Mouse (Mus musculus) spleen, adult 2 months (tissue): ENCODE data around the gene Ramac. TPM values are rescaled to one million over a fixed set of nuclear protein-coding genes. Genes with fewer than 3 reads are reported as not detected.
A peak's percentile ranks its signal among the peaks of the same experiment; 100 is the strongest.

ENCODE experiments used
- DNase-seq, 2 experiments: peaks; one replicate each; pipeline versions ENCODE4 v3.0.0 to v3.0.0-alpha.2; 2012 to 2021; ENCODE audit warnings: low spot score in 2 of 2, low read depth in 1 of 2
- H3K27ac ChIP-seq: fragments of 200-500 bp; 2 replicates; pipeline ENCODE4 v1.5.1; 2012; ENCODE audit warnings: low read length, inconsistent platforms; ENCODE audit not compliant: insufficient read depth
- H3K27me3 ChIP-seq: fragments of 200-500 bp; 2 replicates; pipeline ENCODE4 v1.6.1; 2012; ENCODE audit warnings: mild to moderate bottlenecking, moderate library complexity, low read length, inconsistent platforms; ENCODE audit not compliant: control insufficient read depth, insufficient read depth
- H3K36me3 ChIP-seq: fragments of 200-500 bp; 2 replicates; pipeline ENCODE4 v1.6.1; 2012; ENCODE audit warnings: mild to moderate bottlenecking, low read length, inconsistent platforms; ENCODE audit not compliant: control insufficient read depth, insufficient read depth
- H3K4me1 ChIP-seq: fragments of 200-500 bp; 2 replicates; pipeline ENCODE4 v1.6.1; 2011; ENCODE audit warnings: inconsistent platforms; ENCODE audit not compliant: control insufficient read depth, insufficient read depth, insufficient read length
- H3K4me3 ChIP-seq: fragments of 200-500 bp; 2 replicates; pipeline ENCODE4 v1.5.1; 2011; ENCODE audit warnings: mild to moderate bottlenecking, inconsistent platforms; ENCODE audit not compliant: insufficient read depth, insufficient read length; ENCODE audit errors: extremely low read depth
- CTCF ChIP-seq: fragments of 200-500 bp; IDR thresholded peaks from 2 replicates; pipeline ENCODE4 v1.5.1; 2011; ENCODE audit warnings: mild to moderate bottlenecking, inconsistent platforms; ENCODE audit not compliant: insufficient read depth, insufficient read length, insufficient replicate concordance; ENCODE audit errors: extremely low read depth
- POLR2A ChIP-seq: fragments of 200-500 bp; IDR thresholded peaks from 2 replicates; pipeline ENCODE4 v1.6.1; 2011; ENCODE audit warnings: low read depth, low read length, inconsistent platforms
- WGBS: fragments of 180-500 bp; shearing (Covaris S2); methylation state at CpG from one replicate; pipeline ENCODE4 v1.1.7; 2018; 5-methylcytosine and 5-hydroxymethylcytosine counted together
- polyA plus RNA-seq: library from polyadenylated mRNA; depleted of rRNA; stranded (reverse); fragments of >200 nt; gene quantifications from 2 replicates; pipeline ENCODE4 v1.2.3, GENCODE M21; 2012; rRNA removed

Ramac gene
- polyA plus RNA-seq = 3.4 and 4.1 TPM in 2 replicates

GRCm38 (mm10) chr7:81762180-81763109, at the start of gene Ramac:
Ramac (plus strand) TSS chr7:81762925.
- peak; percentile 74 to 77 for DNase-seq
- H3K27ac ChIP-seq = peak within 1 kb of the TSS; percentile 61
- TF ChIP-seq CTCF (no peak), POLR2A (peak; percentile 37; the same call in 1 of the 2 replicates)
- H3K36me3 ChIP-seq = no peaks in the 10 kb centered on the region
- peaks cover 2% of the 10 kb centered on the region; the same call in 1 of the 2 replicates for H3K4me1 ChIP-seq
- under 1% methylated on average over 56 of the region's 56 CpGs for WGBS
- H3K27me3 ChIP-seq = no peaks in the 10 kb centered on the region
- peak within 1 kb of the TSS; percentile 75 for H3K4me3 ChIP-seq

GRCm38 (mm10) chr7:81718657-81719056, 44.1 kb upstream of the Ramac start:
- TF ChIP-seq POLR2A (no peak), CTCF (no peak)
- H3K4me1 ChIP-seq = no peaks in the 10 kb centered on the region
- no peak for DNase-seq
- H3K36me3 ChIP-seq = no peaks in the 10 kb centered on the region
- WGBS = 75% methylated on average over 1 of the region's 1 CpGs
- no peak overlapping the region for H3K27ac ChIP-seq
- no peak overlapping the region for H3K4me3 ChIP-seq
- no peaks in the 10 kb centered on the region for H3K27me3 ChIP-seq

- DNase-seq = no peak
- Histone ChIP-seq H3K4me3 (no peak overlapping the region), H3K4me1 (no peaks in the 10 kb centered on the region), H3K27ac (no peak overlapping the region), H3K27me3 (no peaks in the 10 kb centered on the region), H3K36me3 (no peaks in the 10 kb centered on the region)
- no peak for TF ChIP-seq CTCF
- TF ChIP-seq POLR2A = no peak
- 92% methylated on average over 1 of the region's 1 CpGs for WGBS
Observed at GRCm38 (mm10) chr7:81719216-81719661, 43.5 kb upstream of the Ramac start.

- TF ChIP-seq CTCF = no peak
- TF ChIP-seq POLR2A = no peak
- Histone ChIP-seq H3K27me3 (no peaks in the 10 kb centered on the region), H3K4me1 (no peaks in the 10 kb centered on the region), H3K36me3 (no peaks in the 10 kb centered on the region), H3K27ac (no peak overlapping the region), H3K4me3 (no peak overlapping the region)
- WGBS = 85% methylated on average over 5 of the region's 5 CpGs
- DNase-seq = no peak
Observed at GRCm38 (mm10) chr7:81721271-81721670, 41.5 kb upstream of the Ramac start.

- no peaks in the 10 kb centered on the region for H3K4me1 ChIP-seq
- H3K27me3 ChIP-seq = no peaks in the 10 kb centered on the region
- WGBS = 89% methylated on average over 10 of the region's 10 CpGs
- DNase-seq = no peak
- no peak overlapping the region for H3K27ac ChIP-seq
- H3K36me3 ChIP-seq = no peaks in the 10 kb centered on the region
- H3K4me3 ChIP-seq = no peak overlapping the region
- TF ChIP-seq CTCF (no peak), POLR2A (no peak)
Observed at GRCm38 (mm10) chr7:81723851-81724250, 38.9 kb upstream of the Ramac start.

GRCm38 (mm10) chr7:81725986-81726727, 36.6 kb upstream of the Ramac start:
- no peak for TF ChIP-seq POLR2A
- TF ChIP-seq CTCF = no peak
- 22% methylated on average over 18 of the region's 18 CpGs for WGBS
- Histone ChIP-seq H3K27ac (no peak overlapping the region), H3K27me3 (no peaks in the 10 kb centered on the region), H3K4me1 (no peaks in the 10 kb centered on the region), H3K36me3 (no peaks in the 10 kb centered on the region), H3K4me3 (no peak overlapping the region)
- DNase-seq = no peak

- DNase-seq = no peak
- H3K27ac ChIP-seq = no peak overlapping the region
- TF ChIP-seq CTCF (no peak), POLR2A (no peak)
- H3K4me1 ChIP-seq = no peaks in the 10 kb centered on the region
- H3K36me3 ChIP-seq = no peaks in the 10 kb centered on the region
- 75% methylated on average over 2 of the region's 2 CpGs for WGBS
- no peaks in the 10 kb centered on the region for H3K27me3 ChIP-seq
- H3K4me3 ChIP-seq = no peak overlapping the region
Observed at GRCm38 (mm10) chr7:81726728-81727005, 36.1 kb upstream of the Ramac start.
